Mouse (Mus musculus) Patski (cell line): ENCODE data around the gene 1700028P14Rik. TPM values are rescaled to one million over a fixed set of nuclear protein-coding genes. Genes with fewer than 3 reads are reported as not detected.

Source experiments
- ATAC-seq: fragments of 100-300 bp; one replicate; pipeline ENCODE4 v1.8.0; 2021
- CTCF ChIA-PET: fragments of 350-600 bp; sonication (Branson Sonifier 250); formaldehyde crosslinking; loops from one replicate; lab custom pipeline; 2022; ENCODE audit warnings: inconsistent platforms; lab: Charles Lee
- POLR2A ChIA-PET: fragments of 350-600 bp; sonication (Branson Sonifier 250); formaldehyde crosslinking; loops from one replicate; lab custom pipeline; 2022; ENCODE audit warnings: antibody characterized with exemption, inconsistent platforms; lab: Charles Lee
- DNase-seq: peaks from one replicate; pipeline ENCODE4 v3.0.0-alpha.2; 2011; ENCODE audit warnings: low read depth, low spot score
- H3K27me3 ChIP-seq: fragments of 371-371 bp; one replicate; pipeline ENCODE4 v1.5.1; 2021
- CTCF ChIP-seq: fragments of 100-300 bp; IDR thresholded peaks from one replicate; pipeline ENCODE4 v1.5.1; 2021
- in situ Hi-C: fragments of 300-500 bp; cut with MboI; formaldehyde crosslinking; loops from 3 replicates; pipeline ENCODE4 v1.11.1; 2018; ENCODE audit warnings: low pct_unique_long_range_greater_than_20kb, mixed read lengths
- polyA plus RNA-seq: library from polyadenylated mRNA; unstranded; gene quantifications from one replicate; pipeline ENCODE4 v1.2.3, GENCODE M21; 2021

The 1700028P14Rik gene
- polyA plus RNA-seq, 1 experiment from 2014 or later = not detected

GRCm38 (mm10) chr19:23543244-23544004, 109.2 kb downstream of the 1700028P14Rik start:
- POLR2A ChIA-PET = no interaction called here
- peaks cover 69% of the 10 kb centered on the region for H3K27me3 ChIP-seq
- CTCF ChIA-PET = interaction anchor here (0.9 to 1.2 kb wide), 2 partner anchors 12 to 20 kb away, joined by 3 read pairs; no protein-coding TSS in a partner anchor
- TF ChIP-seq CTCF = no peak
- in situ Hi-C loops = no loop called here
- no peak for ATAC-seq
- DNase-seq = no peak

DNA sequence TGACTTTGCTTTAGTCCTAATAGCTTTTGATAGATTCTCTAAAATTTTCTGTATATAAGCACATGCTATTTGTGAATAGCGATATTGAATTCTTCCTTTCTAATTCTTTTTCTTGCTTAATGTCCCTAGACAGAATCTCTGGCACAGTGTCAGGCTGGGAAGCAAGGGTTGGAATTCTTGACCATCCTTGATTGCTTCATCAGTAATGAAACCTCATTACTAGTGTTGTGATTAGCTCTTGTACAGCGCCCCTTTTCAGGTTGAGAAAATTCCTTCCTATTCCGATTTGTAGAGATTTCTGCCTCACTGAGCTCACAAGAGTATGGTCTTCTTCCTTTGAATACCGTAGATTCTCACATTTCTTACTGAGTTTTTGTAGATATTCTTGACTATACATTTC, 109.9 kb downstream of the 1700028P14Rik start:
- no peak for TF ChIP-seq CTCF
- ChIA-PET CTCF (interaction anchor here (1.2 kb wide), 1 partner anchor 12 kb away, joined by 3 read pairs; no protein-coding TSS in a partner anchor), POLR2A (no interaction called here)
- DNase-seq (no peak), ATAC-seq (no peak)
- H3K27me3 ChIP-seq = peaks cover 75% of the 10 kb centered on the region
- in situ Hi-C loops = no loop called here

- POLR2A ChIA-PET = no interaction called here
- DNase-seq (no peak), ATAC-seq (no peak)
- CTCF ChIA-PET = interaction anchor here (1.8 kb wide), 1 partner anchor 12 kb away, joined by 7 read pairs; no protein-coding TSS in a partner anchor
- no peak for TF ChIP-seq CTCF
- peaks cover 73% of the 10 kb centered on the region for H3K27me3 ChIP-seq
- in situ Hi-C loops = no loop called here
Observed at GRCm38 (mm10) chr19:23535700-23536099, 116.9 kb downstream of the 1700028P14Rik start.

GRCm38 (mm10) chr19:23531899-23532298, 120.7 kb downstream of the 1700028P14Rik start:
- ChIA-PET POLR2A (interaction anchor here (0.6 kb wide), 1 partner anchor 800 kb away, joined by 3 read pairs; no protein-coding TSS in a partner anchor), CTCF (no interaction called here)
- H3K27me3 ChIP-seq = peaks cover 72% of the 10 kb centered on the region
- no peak for ATAC-seq
- no peak for DNase-seq
- TF ChIP-seq CTCF = no peak
- in situ Hi-C loops = no loop called here

- ATAC-seq = no peak
- H3K27me3 ChIP-seq = peaks cover 42% of the 10 kb centered on the region
- in situ Hi-C loops = loop anchor here (5.0 kb wide), 2 partner anchors 151 to 616 kb away; no protein-coding TSS in a partner anchor
- TF ChIP-seq CTCF = peak; percentile 90
- POLR2A ChIA-PET = no interaction called here
- DNase-seq = peak; percentile 3
- CTCF ChIA-PET = interaction anchor here (0.7 to 3.0 kb wide), 11 partner anchors 11 to 291 kb away, joined by 3 to 19 read pairs (median 4); no protein-coding TSS in a partner anchor
Observed at GRCm38 (mm10) chr19:23523711-23524110, 128.9 kb downstream of the 1700028P14Rik start.

GRCm38 (mm10) chr19:23521831-23522230, 130.8 kb downstream of the 1700028P14Rik start:
- ATAC-seq (no peak), DNase-seq (no peak)
- ChIA-PET CTCF (interaction anchor here (0.5 to 1.4 kb wide), 3 partner anchors 10 to 401 kb away, joined by 3 to 4 read pairs (median 3); no protein-coding TSS in a partner anchor), POLR2A (no interaction called here)
- in situ Hi-C loops = loop anchor here (5.0 kb wide), 2 partner anchors 150 to 615 kb away; no protein-coding TSS in a partner anchor
- no peak for TF ChIP-seq CTCF
- peaks cover 46% of the 10 kb centered on the region for H3K27me3 ChIP-seq

GRCm38 (mm10) chr19:23521071-23521470, 131.5 kb downstream of the 1700028P14Rik start:
- in situ Hi-C loops = loop anchor here (5.0 kb wide), 2 partner anchors 149 to 614 kb away; no protein-coding TSS in a partner anchor
- CTCF ChIA-PET = interaction anchor here (1.0 kb wide), 1 partner anchor 12 kb away, joined by 3 read pairs; no protein-coding TSS in a partner anchor
- POLR2A ChIA-PET = no interaction called here
- no peak for ATAC-seq
- peaks cover 48% of the 10 kb centered on the region for H3K27me3 ChIP-seq
- DNase-seq = no peak
- TF ChIP-seq CTCF = no peak

DNA sequence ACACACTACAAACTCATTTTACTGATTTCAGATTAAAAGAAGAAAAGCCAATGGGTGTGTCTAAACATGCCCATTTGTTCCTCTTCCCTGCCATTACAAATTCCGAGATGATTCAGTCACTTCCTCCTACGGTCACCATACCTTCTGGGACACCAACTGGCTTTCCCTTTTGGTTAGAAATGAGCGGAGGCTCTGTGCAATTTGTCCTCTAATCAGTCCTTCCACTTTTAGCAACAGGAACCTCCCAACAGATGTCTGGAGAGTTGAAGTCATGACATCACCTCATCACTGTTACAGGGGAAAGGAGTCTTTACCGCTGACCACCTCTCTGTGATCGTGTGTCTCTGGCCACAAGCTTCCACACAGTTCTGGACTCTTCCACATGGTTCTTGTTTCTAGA, 132.0 kb downstream of the 1700028P14Rik start:
- peaks cover 49% of the 10 kb centered on the region for H3K27me3 ChIP-seq
- in situ Hi-C loops = loop anchor here (5.0 kb wide), 2 partner anchors 148 to 613 kb away; no protein-coding TSS in a partner anchor
- TF ChIP-seq CTCF = no peak
- CTCF ChIA-PET = interaction anchor here (1.0 kb wide), 1 partner anchor 11 kb away, joined by 3 read pairs; no protein-coding TSS in a partner anchor
- POLR2A ChIA-PET = no interaction called here
- DNase-seq (no peak), ATAC-seq (no peak)

GRCm38 (mm10) chr19:23518477-23518876, 134.1 kb downstream of the 1700028P14Rik start:
- ATAC-seq (no peak), DNase-seq (no peak)
- POLR2A ChIA-PET = no interaction called here
- in situ Hi-C loops = no loop called here
- H3K27me3 ChIP-seq = peaks cover 67% of the 10 kb centered on the region
- no peak for TF ChIP-seq CTCF
- CTCF ChIA-PET = no interaction called here

DNA sequence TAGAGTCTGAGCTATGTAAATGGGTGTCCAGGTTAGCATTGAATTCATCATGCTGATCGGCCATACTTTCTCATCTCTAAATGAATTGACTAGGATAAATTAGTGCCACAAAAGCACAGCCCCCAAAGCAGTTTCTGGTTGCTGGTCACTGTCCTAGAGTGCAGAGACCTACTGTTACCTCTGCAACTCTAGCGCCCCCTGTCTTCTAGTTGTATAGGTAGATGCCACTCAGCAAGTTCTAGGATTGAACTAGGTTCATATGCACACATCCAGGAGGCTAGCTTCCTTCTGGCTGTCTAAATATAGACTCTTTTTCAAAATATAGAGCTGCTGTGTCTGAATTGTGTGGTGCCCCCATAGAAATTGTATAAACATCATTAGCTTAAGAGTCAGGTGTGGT, 141.3 kb downstream of the 1700028P14Rik start:
- peaks cover 46% of the 10 kb centered on the region for H3K27me3 ChIP-seq
- in situ Hi-C loops = no loop called here
- ChIA-PET CTCF (interaction anchor here (0.8 to 4.9 kb wide), 5 partner anchors 11 to 32 kb away, joined by 3 to 19 read pairs (median 4); no protein-coding TSS in a partner anchor), POLR2A (no interaction called here)
- no peak for DNase-seq
- TF ChIP-seq CTCF = peak; percentile 32
- no peak for ATAC-seq

Other genes starting within 250 kb of the 1700028P14Rik start
- not detected for gene Mamdc2, start 204.4 kb downstream of the 1700028P14Rik start, polyA plus RNA-seq
- 8.4 TPM for gene Ptar1, start 34.6 kb upstream of the 1700028P14Rik start, polyA plus RNA-seq
- gene Apba1, start 106.1 kb upstream of the 1700028P14Rik start, polyA plus RNA-seq = 0.03 TPM